Mouse (Mus musculus) cortical plate, adult 2 months (tissue): ENCODE measurements at regions not wholly inside any gene's neighbourhood (a gene's known extent, or its start where the extent isn't known, plus 50 kb on each side); places are given as distances from the start of the nearest gene placed in this dataset.

Source experiments
- CTCF ChIP-seq: fragments of 200-500 bp; IDR thresholded peaks from 2 replicates; pipeline ENCODE4 v1.5.1; 2011; ENCODE audit warnings: mild to moderate bottlenecking, control low read depth, low read length; ENCODE audit not compliant: insufficient read depth; ENCODE audit errors: extremely low read depth
- POLR2A ChIP-seq: fragments of 200-500 bp; IDR thresholded peaks from 2 replicates; pipeline ENCODE4 v1.6.1; 2011; ENCODE audit warnings: mild to moderate bottlenecking, low read length, control low read depth; ENCODE audit not compliant: insufficient read depth; ENCODE audit errors: extremely low read depth

- TF ChIP-seq CTCF = no peak
- TF ChIP-seq POLR2A = no peak
Measured at GRCm38 (mm10) chr14:72113377-72113993, 378.2 kb downstream of the Gm9195 start.
